Mouse (Mus musculus) cortical plate, adult 2 months (tissue): ENCODE results near the gene Lmbrd2. TPM values are rescaled to one million over a fixed set of nuclear protein-coding genes. Genes with fewer than 3 reads are reported as not detected.

Experiments
- H3K27ac ChIP-seq: fragments of 200-500 bp; 2 replicates; pipeline ENCODE4 v1.5.1; 2012; ENCODE audit warnings: low read length, control low read depth, inconsistent platforms; ENCODE audit not compliant: insufficient read depth
- H3K4me1 ChIP-seq: fragments of 200-500 bp; 2 replicates; pipeline ENCODE4 v1.6.1; 2011; ENCODE audit warnings: low read length; ENCODE audit not compliant: control insufficient read depth, insufficient read depth
- H3K4me3 ChIP-seq: fragments of 200-500 bp; 2 replicates; pipeline ENCODE4 v1.5.1; 2011; ENCODE audit warnings: mild to moderate bottlenecking, low read length, control low read depth; ENCODE audit not compliant: insufficient read depth
- CTCF ChIP-seq: fragments of 200-500 bp; IDR thresholded peaks from 2 replicates; pipeline ENCODE4 v1.5.1; 2011; ENCODE audit warnings: mild to moderate bottlenecking, control low read depth, low read length; ENCODE audit not compliant: insufficient read depth; ENCODE audit errors: extremely low read depth
- POLR2A ChIP-seq: fragments of 200-500 bp; IDR thresholded peaks from 2 replicates; pipeline ENCODE4 v1.6.1; 2011; ENCODE audit warnings: mild to moderate bottlenecking, low read length, control low read depth; ENCODE audit not compliant: insufficient read depth; ENCODE audit errors: extremely low read depth
- polyA plus RNA-seq: library from polyadenylated mRNA; depleted of rRNA; stranded (reverse); fragments of >200 nt; gene quantifications from 2 replicates; pipeline ENCODE4 v1.2.3, GENCODE M21; 2012

The Lmbrd2 gene
- polyA plus RNA-seq, 1 experiment, result 24.5 TPM

GRCm38 (mm10) chr15:9131499-9131888 is 8.9 kb upstream of the Lmbrd2 start:
- no peak overlapping the region for H3K27ac ChIP-seq
- H3K4me1 ChIP-seq, result peaks cover 2% of the 10 kb centered on the region; the same call in 1 of the 2 replicates
- no peak overlapping the region for H3K4me3 ChIP-seq
- no peak for TF ChIP-seq CTCF
- TF ChIP-seq POLR2A, result no peak

DNA sequence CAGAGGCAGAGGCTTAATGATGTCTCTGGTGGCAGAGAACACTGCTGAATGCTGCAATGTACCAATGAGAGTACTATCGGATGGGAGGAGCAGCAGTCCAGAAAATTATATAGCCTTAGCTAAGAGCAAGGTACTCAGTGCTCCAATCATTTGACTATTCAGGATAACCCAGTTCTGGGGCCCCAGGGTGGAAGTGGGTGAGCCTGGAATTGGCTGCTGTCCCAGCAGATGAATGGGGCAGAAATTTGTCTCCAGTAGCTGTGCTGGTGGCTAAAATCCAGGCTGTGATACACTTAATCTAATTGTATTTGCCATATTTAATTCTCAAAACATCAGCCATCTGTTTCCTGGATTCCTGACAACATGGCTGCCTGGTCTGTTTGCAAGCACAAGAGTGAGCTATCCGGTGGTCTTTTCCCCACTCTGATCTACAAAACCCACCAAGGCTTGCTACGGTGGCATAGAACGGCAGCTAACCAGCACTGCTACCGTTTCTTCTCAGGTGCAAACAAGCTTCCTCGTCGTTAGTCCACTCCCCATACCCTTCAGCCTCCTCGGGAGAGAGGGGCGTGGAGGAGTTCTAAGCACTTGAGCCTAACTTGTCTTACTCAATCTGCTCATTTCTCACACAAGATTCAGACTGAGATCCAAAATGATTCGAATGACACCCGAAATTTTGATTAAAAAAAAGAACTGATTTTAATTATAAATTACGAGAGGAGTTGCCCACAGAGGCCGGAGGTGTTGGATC is 7.5 kb upstream of the Lmbrd2 start:
- TF ChIP-seq CTCF (no peak), POLR2A (no peak)
- no peak overlapping the region for H3K4me3 ChIP-seq
- H3K27ac ChIP-seq, result no peak overlapping the region
- peaks cover 2% of the 10 kb centered on the region; the same call in 1 of the 2 replicates for H3K4me1 ChIP-seq

GRCm38 (mm10) chr15:9134891-9135507 is 5.4 kb upstream of the Lmbrd2 start:
- no peak for TF ChIP-seq POLR2A
- no peak for TF ChIP-seq CTCF
- Histone ChIP-seq H3K4me1 (peaks cover 4% of the 10 kb centered on the region; the same call in 1 of the 2 replicates), H3K27ac (no peak overlapping the region)

GRCm38 (mm10) chr15:9139447-9139846 is 903 bp upstream of the Lmbrd2 start:
- peaks cover 3% of the 10 kb centered on the region; the same call in 1 of the 2 replicates for H3K4me1 ChIP-seq
- no peak overlapping the region for H3K27ac ChIP-seq
- TF ChIP-seq POLR2A (no peak), CTCF (no peak)
- peak overlapping the region; percentile 83 for H3K4me3 ChIP-seq

More at GRCm38 (mm10) chr15:9134891-9135507, 5.4 kb upstream of the Lmbrd2 start:
- H3K4me3 ChIP-seq, result no peak overlapping the region

- TF ChIP-seq CTCF, result no peak
- peaks cover 3% of the 10 kb centered on the region; the same call in 1 of the 2 replicates for H3K4me1 ChIP-seq
- H3K27ac ChIP-seq, result peak overlapping the region; percentile 43; the same call in 1 of the 2 replicates
- peak overlapping the region; percentile 83 for H3K4me3 ChIP-seq
These were observed 378 bp downstream of the Lmbrd2 start for GRCm38 (mm10) chr15:9140684-9141171.

GRCm38 (mm10) chr15:9155325-9155724 is 15.0 kb downstream of the Lmbrd2 start, which contains the start of gene Skp2:
Gene Skp2, minus strand, starts transcription at chr15:9155425.
- no peak for TF ChIP-seq POLR2A
- no peak for TF ChIP-seq CTCF
- Histone ChIP-seq H3K27ac (no peak within 1 kb of the TSS), H3K4me3 (no peak within 1 kb of the TSS), H3K4me1 (no peaks in the 10 kb centered on the region)

GRCm38 (mm10) chr15:9162557-9163070 is 22.3 kb downstream of the Lmbrd2 start:
- H3K4me3 ChIP-seq, result no peak overlapping the region
- no peak for TF ChIP-seq CTCF
- TF ChIP-seq POLR2A, result no peak
- H3K4me1 ChIP-seq, result no peaks in the 10 kb centered on the region
- H3K27ac ChIP-seq, result no peak overlapping the region

- Histone ChIP-seq H3K27ac (no peak overlapping the region), H3K4me3 (no peak overlapping the region), H3K4me1 (no peaks in the 10 kb centered on the region)
- TF ChIP-seq CTCF, result no peak
- TF ChIP-seq POLR2A, result no peak
These were observed 23.8 kb downstream of the Lmbrd2 start for GRCm38 (mm10) chr15:9164125-9164524.

DNA sequence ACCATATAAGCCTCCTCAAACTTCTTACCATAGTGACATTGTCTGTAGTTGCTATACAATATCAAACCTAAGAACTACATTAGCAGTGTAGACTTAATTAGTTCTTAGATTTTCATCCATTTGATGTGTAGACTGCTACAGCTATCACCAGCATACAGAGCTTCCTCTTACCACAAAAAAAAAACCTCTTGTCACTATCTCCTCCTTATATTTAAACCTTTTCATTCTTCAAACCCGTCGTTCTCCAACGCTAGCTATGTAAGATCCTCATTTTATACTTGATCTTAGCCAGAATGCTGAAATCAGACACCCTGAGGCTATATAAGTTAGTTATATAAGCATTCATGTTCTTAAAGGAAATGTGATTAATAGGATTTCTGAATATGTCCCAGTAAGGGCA is 36.7 kb downstream of the Lmbrd2 start:
- Histone ChIP-seq H3K4me3 (no peak overlapping the region), H3K4me1 (no peaks in the 10 kb centered on the region), H3K27ac (no peak overlapping the region)
- TF ChIP-seq CTCF (no peak), POLR2A (no peak)
